Mouse (Mus musculus) cerebellum, adult 18-20 months (tissue): ENCODE results near the gene Klrg1.
A peak's percentile ranks its signal among the peaks of the same experiment; 100 is the strongest.

ENCODE experiments used
- DNase-seq, 2 experiments: peaks; one replicate each; pipeline ENCODE4 v3.0.0; 2021

The Klrg1 gene

DNA sequence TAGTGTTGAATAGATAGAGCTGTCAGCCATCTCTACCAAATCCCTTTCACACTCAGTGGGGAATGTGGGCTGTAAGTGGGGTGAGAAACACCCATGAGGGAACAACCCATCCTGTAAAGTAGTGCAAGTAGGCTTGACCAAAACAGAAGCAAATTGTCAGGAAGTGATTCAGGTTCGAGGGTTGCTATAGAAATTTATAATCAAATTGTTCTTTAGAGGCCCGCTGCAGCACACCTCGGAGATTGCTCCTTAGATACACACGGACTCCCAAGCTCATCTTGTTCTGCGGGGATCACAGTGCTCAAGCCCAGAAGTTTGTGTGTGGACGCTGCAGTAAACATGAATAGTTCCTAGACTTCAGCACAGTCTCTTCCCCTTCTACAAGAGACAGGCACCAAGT lies at the start of gene Klrg1:
Klrg1 (minus strand) TSS at position 101 of the 400 bp plus-strand sequence.
- no peak for DNase-seq

DNA sequence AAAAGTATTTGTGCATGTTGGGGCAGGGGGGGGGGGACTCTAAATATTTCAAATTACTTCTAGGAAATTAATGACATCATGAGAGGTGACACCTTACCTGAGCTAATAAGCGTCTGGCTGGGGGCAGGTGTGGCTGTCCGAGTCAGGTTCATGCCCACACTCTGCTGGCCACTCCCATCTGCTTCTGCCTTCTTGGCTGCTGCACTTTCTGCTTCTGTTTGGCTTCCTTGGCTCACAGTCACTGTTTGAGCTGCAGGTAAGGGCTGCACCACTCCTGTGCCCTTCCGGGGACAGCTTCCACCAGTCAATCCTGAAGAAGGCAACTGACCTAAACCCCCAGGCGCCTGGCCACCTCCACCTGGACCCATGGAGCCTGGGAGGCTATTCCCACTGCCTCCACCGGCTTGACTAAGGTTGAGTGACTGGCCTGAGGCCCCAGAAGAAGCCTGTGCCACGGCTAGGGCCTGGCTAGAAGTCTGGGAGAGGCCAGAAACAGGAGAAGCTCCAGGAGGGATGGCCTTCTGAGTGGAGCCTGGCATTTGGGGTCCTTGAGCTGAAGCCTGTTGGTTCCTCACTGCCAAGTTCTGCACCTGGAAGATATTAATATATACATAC lies 42.8 kb upstream of the Klrg1 start:
- DNase-seq, result no peak

DNA sequence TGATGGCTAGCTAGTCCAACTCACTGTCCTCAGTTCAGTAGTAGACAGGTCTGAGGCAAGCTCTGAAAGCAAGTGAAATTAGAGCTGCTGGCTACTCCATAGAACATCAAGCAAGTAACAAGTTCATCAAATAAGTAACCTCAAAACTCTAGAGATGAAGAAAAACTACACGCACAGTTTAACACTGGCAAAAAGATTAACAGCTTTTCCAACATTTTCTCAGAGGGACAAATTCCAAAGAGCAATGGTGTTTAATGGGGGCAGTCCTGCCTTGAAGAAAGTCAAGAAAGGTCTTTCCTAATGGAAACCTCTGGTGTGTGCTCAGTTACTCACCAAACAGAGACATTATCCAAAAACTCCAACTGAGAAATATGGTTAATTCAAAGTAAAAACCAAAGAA lies 36.0 kb upstream of the Klrg1 start:
- DNase-seq, result no peak

DNA sequence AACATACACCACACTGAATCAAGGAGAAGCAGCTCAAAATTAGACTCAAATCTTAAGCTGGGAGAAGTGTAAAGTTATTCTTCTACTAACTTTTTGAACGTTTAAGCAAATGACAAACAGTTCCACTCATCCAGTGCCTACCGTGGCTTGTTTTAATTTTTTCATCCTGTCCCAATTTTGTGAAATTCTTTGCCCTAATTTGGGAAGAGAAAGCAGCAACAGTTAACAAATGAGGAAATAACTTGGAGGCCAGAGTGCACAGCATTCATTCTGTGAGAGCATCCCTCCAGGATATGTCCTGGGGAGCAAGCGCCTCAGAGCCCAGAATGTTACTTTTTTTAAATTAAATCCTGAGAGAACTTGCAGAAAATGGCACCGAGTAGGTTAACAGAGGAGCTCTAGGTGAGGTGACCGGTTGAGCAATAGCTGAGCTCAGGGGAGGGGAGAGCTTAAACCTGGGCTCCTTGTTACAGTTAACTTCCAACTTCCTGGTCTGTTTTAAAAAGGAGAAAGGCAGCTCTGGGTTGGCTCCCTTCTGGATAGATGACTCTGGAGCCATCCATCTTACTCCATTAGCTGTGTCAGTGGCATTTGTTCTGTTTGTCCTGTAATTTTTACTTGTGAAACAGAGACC lies 27.6 kb upstream of the Klrg1 start:
- DNase-seq, result no peak

DNA sequence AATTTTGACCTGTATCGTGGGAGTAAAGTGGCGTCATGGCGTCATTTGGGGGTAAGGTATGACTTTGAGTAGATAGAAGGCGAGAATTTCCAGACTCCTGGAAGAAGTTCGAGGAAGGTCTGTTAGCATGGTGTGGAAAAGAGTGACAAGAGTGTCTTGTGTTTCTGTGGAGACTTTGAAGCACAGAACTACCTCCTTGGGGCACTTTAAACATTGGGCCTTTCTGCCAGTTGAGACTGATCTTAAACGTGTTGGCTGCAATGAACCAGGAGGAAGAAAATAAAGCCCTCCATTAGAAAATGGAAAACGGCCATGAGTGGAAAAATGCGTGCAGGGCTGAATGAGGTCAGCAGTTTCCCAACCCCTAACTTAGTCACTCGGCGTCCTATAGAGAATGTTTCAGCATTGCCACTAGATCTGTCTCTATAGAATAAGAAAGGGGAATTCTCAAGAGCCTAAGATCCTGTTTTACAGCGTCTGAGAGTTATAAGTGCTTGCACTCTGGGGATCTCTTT lies 26.8 kb upstream of the Klrg1 start:
- DNase-seq, result no peak

DNA sequence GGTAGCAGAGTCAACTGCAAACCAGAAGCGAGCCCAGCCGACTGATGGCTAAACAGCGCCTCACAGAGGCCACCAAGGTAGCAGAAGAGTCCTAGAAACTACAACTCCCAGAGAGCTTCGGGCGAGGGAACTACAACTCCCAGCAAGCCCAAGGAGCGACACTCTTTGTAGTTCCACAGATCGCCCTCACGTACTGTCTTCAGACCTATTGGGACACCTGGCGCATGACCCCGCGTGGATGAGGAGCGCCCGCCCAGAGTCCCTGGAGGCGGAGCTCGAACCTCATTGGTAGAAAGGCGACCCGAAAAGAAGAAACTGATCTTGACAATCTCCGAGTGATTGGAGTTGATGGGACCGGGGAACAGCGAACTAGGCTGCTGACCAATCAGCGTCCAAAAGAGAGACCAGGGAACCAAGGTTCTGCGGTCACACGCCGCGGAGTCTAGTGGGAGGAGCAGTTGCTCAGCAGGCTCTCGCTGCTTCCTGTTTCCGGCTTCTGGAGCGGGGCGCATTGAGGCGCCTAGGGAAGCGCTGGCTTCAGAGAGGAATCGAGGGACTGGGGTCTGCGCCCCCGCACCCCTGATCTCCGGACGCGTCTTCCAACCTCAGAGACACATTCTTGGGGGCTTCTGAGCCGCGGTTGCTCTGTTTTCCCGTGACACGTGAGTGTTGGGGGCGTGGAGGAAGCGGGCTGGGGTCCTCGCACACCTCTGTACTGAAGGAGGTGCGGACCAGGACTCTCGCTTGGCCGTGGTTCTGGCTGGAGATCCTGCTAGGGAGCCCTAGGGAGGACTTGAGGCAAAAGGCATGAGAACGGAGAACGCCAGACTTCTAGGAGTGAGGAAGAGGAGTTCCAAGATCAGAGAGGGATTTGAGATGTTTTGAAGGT lies 26.1 kb upstream of the Klrg1 start, which contains the start of gene M6pr:
M6pr (plus strand) TSS at position 216 of the 889 bp plus-strand sequence.
- DNase-seq, result peak; percentile 94 to 99

DNA sequence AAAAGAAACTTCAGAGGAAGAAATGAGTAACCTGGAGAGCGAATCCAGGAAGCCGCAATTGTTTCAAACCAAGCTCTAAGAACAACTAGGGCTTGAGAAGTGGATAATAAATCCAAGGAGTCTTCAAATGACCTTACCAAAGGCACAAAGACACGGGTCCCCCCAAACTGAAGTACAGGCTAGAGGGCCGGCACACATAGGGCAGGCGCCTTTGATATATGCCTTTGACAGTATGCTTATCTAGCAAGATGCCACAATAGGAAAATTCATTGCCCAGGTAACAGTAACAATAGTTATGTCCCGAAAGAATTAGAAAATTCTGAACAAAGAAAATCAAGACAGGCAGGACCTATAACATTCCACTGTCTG lies 25.4 kb upstream of the Klrg1 start:
- DNase-seq, result peak in 1 of 2 experiments; percentile 18

DNA sequence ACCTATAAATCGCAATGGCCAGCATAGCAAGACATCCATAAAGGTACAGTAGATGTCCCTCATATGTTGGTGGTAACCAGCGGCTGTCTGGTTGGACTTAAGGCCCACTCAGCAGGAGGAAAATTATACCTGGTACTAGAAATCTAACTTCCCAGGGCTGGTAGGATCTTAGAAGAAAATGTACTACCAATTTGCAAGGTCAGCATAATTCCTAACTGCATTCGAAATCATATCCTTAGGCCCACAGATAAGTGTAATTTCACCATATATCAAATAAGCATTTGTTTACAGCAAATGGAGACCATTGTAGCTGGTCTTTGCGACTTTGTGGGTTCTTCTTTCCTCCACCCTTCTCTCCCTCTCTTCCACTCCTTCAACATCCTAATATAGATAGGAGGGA lies 24.0 kb upstream of the Klrg1 start:
- DNase-seq, result no peak

DNA sequence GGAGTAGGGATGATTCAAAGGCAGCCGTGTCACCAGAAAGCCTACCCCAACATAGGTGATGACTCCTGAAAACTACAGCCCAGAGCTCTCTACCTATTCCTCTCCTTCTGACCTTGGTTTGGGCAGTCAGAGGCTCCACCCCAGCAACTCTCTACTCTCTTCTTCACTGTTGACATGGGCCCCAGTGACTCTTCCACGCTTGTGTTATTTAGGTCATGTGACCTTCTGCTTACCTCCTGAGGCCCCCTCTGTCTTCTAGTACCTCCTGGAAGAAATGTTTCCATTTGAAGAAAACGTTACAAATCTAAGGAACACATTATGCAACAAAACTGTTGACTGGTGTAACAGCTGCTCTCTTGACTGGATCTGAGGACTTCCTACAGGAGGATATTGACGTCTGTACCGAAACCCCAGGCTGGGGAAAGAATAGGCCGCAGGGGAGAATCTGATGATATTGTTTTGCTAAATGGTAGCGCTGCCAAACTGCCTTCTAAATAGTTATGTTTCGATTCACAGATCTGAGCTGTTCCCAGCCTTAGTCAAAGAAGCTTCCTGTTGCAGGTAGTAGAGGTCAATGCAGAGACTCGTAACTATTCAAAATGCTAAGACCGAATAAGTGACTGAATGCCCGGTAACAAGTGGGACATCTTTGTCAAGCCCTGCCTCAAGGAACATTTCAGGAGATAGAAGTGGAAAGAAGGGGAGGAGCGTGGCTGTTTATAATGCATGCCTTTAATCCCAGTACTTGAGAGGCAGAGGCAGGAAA lies 22.3 kb upstream of the Klrg1 start:
- DNase-seq, result no peak

DNA sequence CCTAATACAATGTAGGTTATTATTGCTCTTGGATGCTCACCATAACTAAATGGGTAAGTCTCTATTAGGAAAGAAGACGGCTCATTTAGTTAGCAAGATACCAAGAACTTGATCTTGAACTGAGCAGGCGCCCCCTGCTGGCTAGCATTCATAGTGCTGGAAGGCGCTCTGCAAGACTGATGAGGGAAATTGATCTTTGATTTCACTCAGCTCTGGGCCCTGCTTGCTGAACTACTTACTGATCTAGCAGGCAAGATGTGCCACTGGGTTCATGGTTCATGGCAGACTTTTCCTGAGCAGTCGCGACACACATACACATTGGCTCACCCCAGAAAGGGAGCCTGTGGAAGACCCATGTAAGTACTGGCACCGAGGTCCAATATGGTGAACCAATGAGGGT lies 21.7 kb upstream of the Klrg1 start:
- peak; percentile 70 to 82 for DNase-seq

DNA sequence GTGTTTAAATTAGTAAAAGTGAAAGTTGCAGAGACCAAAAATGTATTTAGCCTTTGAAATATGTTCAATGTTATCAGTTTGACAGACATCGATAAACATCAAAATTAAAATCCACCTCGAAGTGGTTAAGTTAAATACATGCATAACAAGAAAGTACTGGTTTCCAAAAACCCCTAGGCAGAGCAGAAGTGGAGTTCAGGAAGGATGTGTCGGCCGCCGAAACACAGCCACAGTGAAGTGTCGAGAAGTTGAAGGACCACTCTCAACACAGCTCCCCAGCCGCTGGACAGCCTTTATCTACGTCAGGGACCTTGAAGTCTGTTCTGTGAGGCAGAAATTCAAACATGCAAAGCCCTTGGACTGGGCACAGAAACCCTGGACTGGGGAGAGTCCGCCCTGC lies 20.8 kb upstream of the Klrg1 start:
- no peak for DNase-seq

DNA sequence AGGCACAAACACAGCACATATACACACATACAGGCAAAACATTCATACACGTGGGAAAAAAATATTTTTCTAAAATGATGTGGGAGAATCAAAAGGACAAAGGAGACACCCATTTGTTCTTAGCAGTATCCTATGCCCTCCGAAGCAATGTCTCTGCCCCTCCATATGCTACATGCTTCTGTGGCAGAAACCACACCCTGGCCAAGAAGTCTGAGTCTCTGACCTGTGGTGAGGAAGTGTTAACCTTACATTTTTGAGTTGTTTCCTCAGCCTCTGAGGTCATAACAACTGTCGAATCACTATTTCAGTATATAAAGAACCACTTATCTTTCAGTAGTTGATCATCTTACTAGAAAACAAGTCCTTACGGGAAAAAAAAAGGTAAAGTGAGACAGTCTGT lies 20.0 kb upstream of the Klrg1 start:
- no peak for DNase-seq

DNA sequence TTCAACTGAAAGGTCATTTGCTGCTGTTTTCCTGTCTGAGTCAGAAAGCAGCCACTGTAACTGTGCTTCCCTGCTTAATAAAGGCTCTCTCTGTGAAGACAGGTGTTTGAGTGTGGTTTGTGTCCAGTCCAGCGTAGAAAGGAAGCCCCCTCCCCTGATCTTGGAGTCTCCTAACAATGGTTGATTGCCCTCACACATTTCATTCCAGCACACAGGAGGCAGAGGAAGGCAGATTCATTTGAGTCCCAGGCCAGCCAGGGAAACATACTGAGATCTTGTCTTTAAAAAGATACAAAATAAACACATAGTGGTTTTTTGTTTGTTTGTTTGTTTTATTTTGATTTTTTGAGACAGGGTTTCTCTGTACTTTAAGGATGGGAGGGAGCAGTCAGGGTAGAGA lies 19.4 kb upstream of the Klrg1 start:
- DNase-seq, result no peak

DNA sequence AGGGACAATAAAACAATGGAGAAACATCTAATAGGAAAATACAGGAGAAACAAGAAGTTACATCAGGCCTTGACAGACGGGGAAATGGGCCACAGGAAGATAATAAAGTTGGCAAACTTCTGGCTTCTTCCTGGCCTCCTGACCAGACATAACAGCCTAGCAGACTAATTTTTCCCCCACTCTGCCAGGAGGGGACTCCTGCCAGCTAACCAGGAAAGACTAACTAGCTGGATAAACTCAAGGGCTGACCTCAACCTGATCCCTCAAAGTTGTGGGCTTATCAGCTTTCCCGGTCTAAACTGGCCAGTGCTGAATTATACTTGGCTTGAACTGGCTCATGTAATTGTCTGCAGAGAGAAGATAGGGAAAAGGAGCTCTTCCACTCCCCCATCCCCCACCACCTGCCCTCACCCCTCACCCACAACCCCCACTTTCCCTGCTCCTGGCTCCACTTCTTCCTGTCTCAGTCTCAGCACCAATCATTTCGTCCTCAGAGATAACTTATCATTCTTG lies 17.0 kb upstream of the Klrg1 start:
- DNase-seq, result no peak

DNA sequence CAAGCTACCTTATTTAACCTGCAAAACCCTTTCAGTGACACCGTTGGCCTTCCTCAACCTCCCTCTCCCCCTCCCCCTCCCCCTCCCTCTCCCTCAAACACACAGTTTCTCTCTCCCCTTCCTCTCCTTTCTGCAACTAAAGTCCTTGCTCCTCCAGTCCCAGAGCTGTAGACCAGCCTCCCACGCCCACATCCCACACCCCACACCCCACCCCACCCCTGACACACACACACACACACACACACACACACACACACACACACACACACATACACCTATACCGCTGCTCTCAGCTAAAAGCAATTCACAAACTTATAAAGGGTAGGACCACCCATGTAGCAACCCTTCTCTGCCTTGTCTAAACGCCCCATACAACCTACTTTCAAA lies 15.5 kb upstream of the Klrg1 start:
- DNase-seq, result no peak

DNA sequence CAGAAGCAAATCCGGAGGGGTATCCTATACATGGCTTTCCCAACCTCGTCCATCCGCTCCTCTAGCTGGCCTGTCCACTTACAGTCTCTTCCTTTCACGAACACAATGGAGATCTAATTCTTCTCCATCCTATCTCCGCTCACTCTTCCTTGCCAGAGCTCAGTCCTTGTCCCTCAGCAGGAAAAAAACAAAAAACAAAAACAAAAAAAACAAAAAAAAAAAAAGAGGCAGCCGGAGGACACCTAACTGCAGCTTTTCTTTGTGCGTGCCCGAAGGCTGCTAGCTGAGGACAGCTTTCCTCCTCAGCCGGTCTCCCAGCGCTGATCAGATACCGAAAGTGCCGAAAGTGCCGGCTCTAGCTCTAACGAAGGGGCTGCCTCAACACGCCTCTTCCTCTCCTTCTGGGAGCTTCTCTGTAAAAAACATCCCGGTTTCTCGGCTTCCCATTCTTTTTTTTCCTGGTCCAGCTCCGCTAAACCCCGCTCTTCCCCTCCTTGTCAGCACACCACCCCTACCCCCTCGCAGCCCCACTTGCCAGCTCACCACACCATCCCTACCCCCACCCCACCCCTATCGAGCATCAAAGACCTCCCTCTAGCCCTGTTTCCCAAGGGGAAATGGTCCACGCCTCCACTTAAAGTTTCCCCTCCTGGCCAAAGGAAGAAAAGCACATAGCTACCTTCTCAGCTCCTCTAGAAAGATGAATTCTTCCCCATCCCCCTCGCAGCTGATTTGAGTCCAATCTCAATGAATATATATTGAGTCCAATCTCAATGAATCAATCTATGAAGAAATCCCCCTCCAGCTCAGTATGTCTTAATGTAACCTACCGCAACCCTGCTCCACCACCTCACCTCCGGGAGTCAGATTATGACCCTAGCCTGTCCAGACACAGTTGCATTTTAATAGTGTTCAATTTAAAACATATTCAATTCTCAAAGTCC lies 14.9 kb upstream of the Klrg1 start:
- DNase-seq, result no peak

DNA sequence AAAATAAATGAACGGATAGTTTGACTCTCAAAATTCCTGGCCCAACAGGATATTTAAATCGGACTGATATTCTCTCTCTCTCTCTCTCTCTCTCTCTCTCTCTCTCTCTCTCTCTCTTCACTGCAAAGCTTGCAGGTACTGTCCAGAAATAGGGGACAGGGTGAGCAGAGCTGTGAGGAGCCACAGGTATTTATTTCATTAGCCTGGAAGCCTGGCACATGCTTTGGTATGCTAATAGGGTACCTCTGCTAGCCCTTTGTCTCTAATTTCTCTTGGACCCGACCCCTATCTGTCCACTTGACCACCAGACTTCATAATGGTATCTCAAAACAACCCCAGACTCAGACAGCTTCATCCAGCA lies 14.2 kb upstream of the Klrg1 start:
- DNase-seq, result no peak

DNA sequence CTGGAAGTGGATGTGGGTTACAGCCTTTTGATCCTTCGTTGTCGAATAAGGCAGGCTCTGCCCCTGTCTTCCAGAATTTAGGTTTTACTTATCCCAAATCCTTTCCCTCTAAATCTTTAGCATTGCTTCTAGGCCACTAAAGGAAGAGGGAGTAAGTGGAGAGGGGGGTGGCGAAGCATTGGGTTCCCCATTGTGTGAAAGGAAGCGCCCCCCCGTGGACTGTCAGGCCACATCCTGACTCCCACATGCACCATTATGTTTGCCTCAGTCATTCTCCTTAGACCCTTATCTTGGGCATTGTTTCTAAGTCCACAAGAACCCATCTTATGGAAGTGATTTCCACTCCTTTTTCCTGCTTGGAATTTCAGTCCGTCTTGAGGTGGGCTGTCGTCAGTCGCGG lies 12.6 kb upstream of the Klrg1 start:
- no peak for DNase-seq

DNA sequence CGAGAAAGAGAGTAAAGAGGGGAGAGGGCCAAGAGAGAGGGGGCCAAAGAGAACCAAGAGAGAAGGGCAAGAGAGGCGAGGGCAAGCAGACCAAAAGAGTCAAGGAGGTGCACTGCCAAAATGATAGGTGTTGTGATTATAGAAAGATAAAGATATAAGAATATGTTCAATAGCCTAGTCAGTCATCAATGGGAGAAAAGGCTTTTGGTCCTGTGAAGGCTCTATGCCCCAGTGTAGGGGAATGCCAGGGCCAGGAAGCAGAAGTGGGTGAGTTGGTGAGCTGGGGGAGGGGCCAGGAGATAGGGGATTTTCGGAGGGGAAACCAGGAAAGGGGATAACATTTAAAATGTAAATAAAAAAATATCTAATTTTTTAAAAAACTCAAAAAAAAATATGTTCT lies 11.6 kb upstream of the Klrg1 start:
- no peak for DNase-seq

DNA sequence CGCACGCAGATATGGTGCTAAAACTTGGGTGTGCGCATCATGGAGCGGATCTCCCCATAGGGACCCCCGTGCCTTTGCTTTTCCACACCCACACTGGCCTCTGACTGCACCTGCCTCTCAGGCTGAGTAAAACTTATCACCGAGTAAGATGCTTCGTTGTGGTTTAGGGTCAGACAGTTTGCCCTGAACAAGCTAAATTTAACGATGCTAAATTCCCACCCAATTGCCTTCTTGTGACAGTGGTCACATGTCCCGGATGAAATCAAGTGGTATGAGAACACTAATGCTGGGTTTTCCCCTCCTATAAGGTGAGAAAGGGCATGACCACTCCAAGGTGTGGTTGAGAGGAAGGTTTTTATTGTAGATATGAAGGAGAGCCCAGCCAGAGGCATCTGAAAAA lies 11.1 kb upstream of the Klrg1 start:
- DNase-seq, result no peak

DNA sequence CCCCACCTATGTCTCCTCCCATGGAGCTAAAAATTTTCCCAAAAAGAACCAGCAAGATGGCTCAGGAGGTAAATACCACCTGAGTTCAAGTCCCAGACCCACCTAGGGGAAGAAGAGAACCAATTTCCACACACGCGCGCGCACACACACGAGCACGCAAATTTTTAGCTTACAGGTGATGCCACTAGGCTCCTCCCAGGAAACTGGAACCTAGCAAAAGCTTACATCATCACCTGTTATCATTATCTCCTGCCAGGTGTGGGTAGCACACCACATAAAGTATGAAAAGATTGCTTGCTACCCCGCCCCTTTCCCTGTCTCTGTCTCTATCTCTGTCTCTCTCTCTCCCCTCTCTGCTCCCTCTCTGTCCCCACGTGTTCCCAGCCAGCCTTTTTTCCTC lies 10.4 kb upstream of the Klrg1 start:
- no peak for DNase-seq

DNA sequence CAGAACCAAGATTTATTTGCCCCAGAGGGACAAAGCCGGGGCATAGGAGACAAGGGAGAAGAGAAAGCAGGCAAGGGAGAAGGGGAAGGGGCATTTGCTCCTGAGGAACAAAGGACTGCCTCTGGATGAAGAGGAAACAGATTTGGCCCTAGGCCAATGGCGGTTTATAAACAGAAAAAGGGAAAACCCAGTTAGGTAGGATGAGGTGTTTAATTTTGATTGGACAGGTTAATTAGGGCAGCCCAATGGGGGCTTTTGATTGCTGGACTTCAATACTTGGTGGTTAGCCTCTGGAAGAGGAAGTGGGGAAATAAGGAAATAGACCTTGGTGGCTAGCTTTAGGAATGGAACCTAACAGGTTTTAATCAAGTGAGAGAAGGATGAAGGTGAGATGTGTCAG lies 9.5 kb upstream of the Klrg1 start:
- DNase-seq, result no peak
